Mouse (Mus musculus) heart, postnatal 36 days (tissue): ENCODE measurements around the gene Shisa9. TPM values are rescaled to one million over a fixed set of nuclear protein-coding genes. Genes with fewer than 3 reads are reported as not detected.

Experiments
- DNase-seq, 2 experiments: peaks; one replicate each; pipeline ENCODE4 v3.0.0; 2021 to 2022
- intact Hi-C: fragments of 180-260 bp; cut with DNase I; formaldehyde crosslinking; loops from one replicate; pipeline ENCODE4 v1.15.1; 2025
- total RNA-seq, 2 experiments: library from RNA; stranded (reverse); gene quantifications; 2 replicates each; pipeline ENCODE4 v1.2.3; 2021

Shisa9 gene
- total RNA-seq, 2 experiments from 2014 or later, result not detected

DNA sequence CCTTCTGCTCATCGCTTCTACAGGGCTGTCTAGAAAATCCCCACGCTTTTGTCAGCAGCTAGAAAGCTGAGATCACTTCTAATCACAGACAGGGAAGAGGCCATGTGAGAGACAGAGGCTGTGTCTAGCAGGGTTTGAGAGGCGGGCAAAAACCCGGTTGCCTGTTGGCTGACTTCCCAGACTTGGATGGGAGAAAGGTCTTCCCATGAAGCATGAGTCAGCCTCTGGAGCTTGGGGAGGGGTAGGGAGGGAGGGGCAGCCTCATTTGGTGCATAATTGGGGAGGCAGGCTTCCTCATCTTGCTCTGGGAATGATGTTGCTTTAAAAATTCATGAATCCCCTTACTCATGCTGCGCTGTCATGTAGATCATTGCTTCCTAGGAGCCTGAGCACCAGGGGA lies 57.0 kb downstream of the Shisa9 start:
- intact Hi-C loops, result no loop called here
- peak; percentile 41 to 42 for DNase-seq

DNA sequence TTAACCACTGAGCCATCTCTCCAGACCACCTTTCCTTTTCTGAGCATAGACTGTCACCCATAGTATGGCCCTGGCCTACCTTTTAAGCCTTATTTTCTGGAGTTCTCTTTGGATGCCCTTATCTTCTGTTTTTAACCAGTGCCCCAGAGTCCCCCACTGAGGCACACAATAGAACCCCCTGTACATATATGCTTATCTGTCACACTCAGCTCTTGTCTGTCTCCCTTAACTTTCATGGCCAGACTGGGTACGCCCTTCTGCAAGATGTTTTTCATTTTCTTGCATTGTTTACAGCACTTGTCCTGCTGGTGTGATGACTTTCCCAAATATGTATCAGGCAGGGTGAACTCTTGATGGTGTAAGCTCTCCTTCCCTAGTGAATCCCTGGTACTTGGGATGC lies 68.1 kb downstream of the Shisa9 start:
- intact Hi-C loops, result no loop called here
- DNase-seq, result no peak

DNA sequence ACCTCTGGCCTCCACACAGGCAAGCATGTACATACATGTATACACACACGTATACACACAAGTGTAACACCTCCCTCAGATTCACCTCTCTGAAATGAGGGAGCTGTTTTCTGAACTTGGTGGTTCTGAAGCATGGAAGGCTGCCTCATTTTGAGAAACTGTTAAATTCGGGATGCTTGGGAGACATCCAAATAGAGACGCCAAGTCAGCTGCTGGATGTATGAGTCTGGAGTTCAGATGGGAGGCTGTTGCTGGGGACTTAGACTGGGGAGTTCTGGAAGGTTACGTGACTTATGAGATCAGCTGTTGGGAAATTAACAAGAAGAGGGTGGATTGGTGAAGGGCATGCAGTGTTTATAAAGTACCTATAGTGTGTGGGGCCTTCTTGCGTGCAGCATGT lies 88.7 kb downstream of the Shisa9 start:
- intact Hi-C loops, result no loop called here
- DNase-seq, result no peak

DNA sequence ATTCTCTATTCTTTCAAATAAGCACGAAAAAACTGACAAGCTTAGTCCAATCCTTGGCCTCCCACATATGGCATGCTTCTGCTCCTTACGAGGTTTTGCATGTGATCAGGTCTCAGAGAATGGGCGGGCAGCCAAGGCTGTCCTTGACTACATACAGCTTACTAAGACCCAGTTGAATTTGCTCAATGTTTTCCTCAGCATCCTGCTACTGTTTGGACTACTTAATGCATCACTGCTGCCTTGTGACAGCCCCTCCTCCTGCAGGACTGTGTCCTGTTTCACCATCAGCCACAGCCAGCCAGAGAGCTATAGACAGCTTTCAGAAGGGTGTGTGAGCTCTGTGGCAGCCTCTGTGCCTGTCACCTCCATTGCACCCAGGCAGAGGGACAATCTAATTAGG lies 92.4 kb downstream of the Shisa9 start:
- DNase-seq, result no peak
- intact Hi-C loops, result no loop called here

DNA sequence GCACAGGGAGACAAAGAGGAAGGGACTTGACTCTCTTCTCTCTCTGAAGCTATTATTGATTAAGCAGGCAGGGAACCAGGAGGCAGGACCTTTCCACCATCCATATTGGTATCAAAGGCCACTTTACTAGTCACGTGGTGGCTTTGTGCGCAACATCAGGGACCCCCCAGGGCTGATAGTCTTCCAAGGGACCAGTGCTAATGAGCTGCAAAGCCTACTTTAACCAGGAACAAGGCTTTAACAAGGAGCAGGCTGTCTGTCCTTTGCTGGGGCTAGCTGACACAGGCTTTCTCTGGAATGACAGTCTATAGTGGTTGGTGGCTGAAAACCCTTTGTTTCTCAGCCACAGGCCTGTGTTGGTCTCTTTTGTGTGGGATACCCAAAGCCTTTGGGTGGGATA lies 92.8 kb downstream of the Shisa9 start:
- no peak for DNase-seq
- intact Hi-C loops, result no loop called here

DNA sequence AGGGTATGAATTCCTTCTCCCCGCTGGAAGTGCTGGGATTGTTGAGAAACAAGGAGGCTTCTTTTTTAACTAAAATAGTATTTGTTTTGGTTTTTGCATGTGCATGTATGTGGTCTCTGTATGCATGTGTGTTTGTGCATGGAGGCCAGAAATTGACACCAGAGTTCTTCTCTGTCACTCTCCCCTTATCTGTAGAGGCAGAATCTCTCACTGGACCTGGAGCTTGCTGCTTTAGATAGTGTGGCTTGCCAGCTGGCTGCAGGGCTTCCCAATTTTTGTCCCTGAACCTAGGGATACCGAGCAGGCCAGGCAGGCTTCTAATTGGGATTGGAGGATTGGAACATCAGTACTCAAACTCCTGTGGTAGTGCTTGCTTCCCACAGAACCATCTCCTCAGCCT lies 99.2 kb downstream of the Shisa9 start:
- intact Hi-C loops, result no loop called here
- DNase-seq, result no peak

DNA sequence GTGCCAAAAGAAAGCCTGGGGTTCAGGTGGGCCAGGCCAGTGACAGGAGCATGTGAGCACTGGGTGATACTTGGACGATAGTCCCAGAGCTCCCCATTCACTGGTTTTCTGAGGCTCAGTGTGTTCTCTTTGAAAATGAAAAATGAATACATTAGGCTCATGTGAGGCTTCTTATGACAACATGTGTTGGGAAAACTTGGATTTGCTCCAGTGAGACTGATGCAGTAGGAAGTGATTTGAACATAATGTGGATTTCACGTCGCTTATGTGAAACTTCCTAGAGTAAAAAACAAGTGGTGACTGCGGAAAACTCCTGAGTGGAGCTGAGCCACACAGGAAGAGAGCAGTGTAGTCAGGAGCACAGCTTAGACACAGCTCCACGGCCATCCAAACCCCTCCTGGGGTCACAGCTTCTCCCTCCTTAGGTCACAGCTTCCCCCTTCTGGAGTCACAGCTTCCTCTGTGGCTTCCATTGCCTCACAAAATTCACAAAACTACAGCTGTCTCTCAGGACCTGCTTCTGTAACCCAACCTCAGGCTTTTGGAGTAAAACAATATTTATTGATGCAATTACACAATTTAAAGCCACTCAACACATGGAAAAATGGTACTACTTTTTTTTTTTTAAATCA lies 106.8 kb downstream of the Shisa9 start:
- DNase-seq, result no peak
- intact Hi-C loops, result no loop called here

DNA sequence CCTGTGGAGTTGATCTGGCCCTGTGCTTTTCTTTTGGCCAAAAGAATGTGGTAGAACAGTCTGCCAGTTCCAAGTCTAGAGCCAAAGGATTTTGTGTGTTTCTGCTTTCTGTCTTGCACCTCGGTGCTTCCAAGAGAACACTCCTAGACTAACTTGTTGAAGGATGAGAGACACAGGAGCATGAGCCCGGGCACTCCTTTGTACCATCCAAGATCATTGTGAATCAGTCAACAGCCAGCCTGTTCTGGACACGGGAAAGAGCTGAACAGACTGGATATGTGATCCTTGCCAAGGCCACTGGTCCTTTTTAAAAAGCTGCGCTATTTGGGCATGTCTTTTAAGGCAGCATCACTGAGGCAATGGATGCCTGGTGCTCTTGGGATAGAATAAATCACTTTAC lies 109.3 kb downstream of the Shisa9 start:
- intact Hi-C loops, result no loop called here

DNA sequence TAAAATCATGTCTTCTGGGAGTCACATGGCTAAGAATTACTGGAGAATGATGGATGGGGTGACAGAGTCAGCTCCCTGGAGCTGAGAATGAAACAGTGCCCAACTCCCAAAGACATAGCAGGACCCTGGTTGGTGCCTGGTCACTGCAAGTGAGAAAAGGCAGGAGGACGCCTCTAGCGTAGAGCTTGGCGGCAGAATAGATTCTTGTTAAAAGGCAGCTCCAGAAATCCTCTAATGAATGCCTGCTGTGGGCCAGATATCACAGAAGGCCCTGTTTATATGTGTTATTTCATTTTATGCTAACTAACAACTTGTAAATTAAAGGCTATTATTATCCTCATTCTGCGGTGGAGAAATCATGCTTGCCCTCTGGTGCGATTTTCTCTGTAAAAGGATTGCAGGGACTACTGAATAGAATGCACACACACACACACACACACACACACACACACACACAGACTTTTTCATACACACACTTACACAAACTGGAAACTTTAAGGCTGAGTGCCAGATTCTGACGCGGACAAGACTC lies 110.9 kb downstream of the Shisa9 start:
- no peak for DNase-seq
- intact Hi-C loops, result no loop called here

More for the DNA sequence above, 109.3 kb downstream of the Shisa9 start:
- no peak for DNase-seq

DNA sequence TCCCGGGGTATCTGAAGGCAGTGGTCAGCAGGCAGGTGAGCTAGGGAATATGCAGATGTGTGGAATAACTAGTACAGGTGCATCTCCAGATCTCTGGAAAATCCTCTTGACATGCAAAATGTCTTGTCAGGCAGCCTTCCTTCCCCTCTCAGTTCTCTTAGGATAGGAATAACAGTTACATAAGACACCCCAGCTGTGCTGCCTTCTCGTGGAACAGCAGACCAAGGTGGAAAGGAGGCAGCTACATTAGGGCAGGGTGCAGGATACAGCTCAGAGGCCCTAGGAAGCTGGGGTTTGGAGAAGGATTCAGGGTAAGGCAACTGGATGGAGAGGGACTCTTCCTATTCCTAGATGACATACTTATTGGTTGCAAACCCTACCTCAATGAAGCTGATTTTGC lies 111.5 kb downstream of the Shisa9 start:
- DNase-seq, result no peak
- intact Hi-C loops, result no loop called here

DNA sequence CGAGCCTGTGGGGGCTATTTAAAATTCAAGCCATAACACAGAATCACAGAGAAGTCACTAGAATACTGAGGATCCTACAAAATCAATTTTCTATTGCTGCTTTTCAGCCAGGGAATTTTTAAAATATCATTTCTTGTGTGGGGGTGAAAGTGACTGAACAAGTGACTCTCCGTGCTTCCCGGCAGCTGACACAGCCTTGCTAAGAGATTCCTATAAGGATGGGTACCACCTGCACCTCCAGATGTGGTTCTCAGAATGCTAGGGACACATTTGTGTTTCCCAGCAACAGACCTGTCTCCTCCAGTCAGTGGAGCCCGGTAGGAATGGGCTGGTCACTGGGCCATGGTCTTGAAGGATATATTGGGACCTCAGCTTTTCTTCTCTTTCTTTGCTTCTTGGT lies 124.5 kb downstream of the Shisa9 start:
- intact Hi-C loops, result no loop called here
- DNase-seq, result no peak

DNA sequence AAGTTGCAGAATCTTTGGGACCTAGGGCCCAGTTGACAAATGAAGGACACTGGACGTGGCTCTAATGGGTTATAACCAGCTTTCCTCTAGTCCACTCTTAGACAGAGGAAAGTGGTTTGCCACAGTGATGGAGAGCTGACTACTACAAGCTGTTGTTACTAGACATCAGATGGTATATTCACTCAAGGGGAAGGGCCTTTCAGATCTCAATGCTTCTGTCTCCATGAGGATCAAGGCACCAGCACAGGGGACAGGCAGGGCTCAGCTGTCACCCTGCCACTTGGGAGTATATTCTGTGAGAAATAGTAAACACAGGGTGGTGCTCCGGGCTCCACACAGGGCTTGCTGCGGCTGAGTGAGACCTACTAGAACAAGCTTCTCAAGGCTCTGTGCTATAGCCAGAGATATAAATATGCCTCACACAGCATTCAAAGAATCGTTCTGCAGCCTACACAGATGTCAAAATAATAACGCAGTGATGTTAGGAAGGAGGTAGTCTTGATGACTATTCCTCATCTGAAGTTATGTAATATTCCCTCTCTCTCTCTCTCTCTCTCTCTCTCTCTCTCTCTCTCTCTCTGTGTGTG lies 127.0 kb downstream of the Shisa9 start:
- intact Hi-C loops, result no loop called here
- DNase-seq, result no peak

DNA sequence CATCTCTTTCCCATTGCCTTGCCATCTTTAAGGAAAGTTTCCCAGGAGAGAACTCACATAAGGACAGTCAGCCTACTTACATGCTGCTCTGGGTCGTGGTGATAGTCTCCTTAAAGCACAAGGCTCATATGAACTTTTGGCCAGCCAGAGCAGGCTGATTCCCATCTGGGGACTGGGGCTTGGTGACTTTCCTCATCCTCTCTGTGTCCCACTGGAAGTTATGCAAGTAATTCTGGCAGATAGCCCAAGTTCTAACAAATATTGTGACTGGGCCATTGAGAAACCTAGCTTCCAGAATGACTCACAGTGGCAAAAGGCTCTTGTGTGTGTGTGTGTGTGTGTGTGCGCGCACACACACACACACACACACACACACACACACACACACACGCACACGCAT lies 130.5 kb downstream of the Shisa9 start:
- intact Hi-C loops, result no loop called here
- peak; percentile 17 to 18 for DNase-seq

DNA sequence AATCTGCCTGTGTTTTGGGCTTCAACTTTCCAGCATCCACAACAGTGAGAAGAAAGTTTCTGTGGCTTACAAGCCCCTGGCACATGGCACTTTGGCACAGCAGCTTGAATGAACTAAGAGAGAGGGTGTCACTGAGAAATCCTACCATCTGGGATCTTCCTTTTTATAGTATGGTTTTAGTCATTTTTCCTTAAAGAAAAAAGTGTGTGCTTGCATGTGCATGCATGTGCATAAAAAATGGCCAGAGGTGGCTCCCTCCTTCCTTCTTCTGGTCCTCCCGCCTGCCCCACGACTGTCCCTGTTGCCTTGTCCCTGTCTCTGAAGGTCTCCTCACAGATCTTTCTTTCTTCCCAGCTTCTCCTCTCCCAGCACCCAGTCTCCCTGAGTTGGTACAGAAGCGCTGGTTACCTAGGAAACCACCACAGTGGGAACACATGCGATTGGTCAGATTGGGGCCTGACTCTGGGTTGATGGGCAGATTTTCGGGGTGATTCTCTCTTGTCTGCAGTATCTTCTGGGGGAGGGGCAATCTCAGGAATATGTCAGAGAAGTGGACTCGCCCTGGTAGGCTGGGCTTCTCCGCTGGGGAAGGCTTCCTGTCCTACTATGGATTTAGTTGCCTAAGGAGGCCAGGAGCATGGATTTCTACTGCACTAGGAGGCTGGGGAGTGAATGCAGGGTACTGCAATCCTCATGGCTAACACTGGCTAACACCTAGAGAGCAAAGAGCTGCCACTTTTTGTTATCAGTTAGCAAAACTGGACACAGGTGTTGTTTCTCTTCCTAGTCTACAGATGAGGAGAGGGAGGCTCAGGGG lies 131.3 kb downstream of the Shisa9 start:
- no peak for DNase-seq
- intact Hi-C loops, result no loop called here

DNA sequence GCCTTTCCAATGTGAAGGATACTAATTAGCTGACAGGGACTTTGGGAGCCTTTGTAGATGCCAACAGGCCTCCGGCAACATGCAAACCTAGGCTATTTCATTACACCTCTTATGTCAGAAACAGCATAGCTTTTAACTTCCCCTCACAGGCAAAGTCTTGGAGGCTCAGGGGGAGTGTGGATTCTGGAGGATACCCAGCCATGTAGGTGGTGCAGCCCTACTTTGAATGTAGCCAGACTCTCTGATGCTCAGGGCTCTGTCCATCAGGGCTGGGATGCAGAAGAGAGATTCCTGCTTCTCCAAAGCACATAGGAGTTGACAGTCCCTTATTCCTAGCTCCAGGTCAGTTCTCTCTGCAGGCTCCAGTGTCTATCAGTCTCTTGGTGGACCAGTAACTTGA lies 133.0 kb downstream of the Shisa9 start:
- intact Hi-C loops, result no loop called here
- no peak for DNase-seq

DNA sequence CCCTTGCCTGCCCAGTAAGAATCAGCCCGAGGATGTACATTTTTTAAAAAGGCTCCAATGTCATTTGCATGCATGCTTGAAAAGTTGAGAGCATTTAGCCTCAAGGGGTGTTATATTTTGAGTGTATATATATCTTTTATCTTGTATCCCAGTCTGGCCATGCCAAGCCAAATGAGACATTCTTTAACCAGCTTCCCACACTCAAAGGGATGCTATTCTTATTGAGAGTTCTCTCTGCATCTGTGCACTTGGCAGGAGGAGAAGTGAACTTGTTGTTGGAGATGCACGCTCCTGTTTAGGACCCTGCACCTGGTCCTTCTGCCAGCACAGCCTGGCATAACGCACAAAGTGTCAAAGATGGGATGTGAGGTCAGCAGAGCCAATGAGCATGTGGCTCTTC lies 135.6 kb downstream of the Shisa9 start:
- intact Hi-C loops, result no loop called here
- DNase-seq, result no peak

DNA sequence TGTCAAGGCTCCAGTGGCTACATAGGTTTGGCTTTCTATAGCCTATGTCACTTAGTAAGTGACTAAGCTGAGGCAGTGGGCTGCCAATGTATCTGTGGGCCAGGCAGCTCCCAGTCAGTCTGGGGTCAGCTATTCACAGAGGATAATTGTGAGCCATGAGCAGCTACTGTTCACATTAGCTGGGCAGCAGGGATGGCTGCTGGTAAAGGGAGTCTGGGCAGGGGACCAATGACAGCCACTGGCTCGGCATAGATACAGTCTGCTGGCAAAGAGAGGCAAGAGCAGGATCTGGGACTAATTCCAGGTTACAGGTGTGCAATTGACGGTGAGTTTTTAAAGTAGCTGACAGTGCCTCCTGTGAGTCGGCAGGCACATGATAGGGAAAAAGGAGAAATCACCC lies 145.9 kb downstream of the Shisa9 start:
- intact Hi-C loops, result no loop called here
- DNase-seq, result no peak

DNA sequence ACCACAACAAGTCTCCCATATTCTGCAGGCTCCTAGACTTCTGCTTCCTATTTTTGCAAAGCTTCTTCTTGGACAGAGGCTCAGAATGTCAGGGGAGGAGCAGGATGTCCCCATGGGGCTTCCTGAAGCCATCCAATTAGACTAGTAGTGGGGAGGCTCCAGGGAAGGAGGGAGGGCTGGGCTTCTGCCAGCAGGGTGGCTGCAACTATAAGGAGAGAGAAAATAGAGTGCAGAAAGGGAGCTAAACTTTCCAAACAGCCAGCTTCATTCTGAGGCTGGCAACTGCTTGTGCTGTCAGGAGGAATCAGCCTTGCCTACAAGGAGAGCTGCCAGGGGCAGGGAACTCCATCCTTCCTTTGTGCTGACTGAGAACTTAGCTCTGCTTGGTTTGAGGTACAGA lies 162.8 kb downstream of the Shisa9 start:
- peak; percentile 5 to 8 for DNase-seq
- intact Hi-C loops, result no loop called here

DNA sequence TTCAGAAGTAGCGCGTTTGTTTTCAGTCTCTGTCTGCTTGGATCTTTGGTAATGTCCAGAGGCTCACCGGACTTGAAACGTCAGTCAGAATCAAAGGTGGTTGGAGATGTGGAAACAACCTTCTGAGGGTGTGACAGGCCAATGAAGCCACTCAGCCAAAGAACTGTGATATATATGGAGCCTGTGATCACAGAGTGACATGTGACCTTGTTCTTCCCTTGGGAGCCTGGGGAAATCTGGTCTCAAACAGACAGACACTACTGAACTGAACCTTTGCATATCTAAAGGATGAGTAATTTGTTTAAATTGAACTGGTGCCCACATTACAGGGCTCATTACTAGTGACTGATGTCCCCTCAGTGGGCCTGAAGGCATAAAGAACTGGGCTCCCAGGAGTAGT lies 168.1 kb downstream of the Shisa9 start:
- intact Hi-C loops, result no loop called here
- DNase-seq, result no peak

DNA sequence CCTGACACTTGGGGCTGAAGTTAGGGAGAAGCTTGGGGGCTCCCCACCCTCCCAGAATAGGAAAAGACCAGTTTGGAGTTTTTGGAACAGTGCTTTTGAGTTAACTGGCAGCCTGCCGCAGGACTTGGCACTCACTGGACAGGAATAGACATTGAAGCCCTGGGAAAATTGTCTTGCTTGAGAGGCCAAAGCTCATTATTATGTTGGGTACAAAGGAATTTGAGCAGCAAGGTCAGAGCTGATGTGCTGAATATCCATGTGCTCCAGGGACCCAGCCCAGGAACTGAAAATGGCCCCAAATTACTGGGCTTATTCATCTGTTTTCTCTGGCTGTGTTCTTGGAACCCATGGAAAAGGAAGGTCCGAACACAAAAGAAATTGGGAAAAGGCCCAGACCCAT lies 170.6 kb downstream of the Shisa9 start:
- DNase-seq, result peak; percentile 1 to 9

DNA sequence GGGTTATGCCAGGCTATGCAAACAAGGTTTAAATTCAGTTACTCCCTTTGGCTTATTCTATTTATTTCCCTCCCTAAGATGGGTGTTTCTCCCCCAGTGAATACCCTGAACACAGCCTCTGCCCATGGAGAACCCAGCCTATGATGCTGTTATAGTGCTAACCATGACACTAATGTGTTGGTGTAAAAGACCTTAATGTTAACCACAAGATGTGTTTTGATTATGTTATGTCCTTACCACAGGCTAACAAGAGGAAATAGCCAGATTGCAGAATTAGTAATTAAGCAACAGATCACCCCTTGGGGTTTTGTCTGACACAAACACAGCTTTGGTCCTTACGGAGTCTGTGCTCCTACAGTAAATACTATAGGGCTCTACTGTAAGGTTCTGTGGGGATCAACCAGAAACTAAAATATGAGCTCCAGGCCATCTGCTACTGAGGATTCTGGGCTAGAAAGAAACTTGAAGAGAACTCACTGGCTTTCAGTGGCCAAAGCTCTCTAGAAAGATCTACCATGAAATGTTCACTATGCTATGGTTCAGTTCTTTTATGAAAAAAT lies 189.6 kb downstream of the Shisa9 start:
- DNase-seq, result no peak
- intact Hi-C loops, result no loop called here

More for the DNA sequence above, 170.6 kb downstream of the Shisa9 start:
- intact Hi-C loops, result no loop called here

DNA sequence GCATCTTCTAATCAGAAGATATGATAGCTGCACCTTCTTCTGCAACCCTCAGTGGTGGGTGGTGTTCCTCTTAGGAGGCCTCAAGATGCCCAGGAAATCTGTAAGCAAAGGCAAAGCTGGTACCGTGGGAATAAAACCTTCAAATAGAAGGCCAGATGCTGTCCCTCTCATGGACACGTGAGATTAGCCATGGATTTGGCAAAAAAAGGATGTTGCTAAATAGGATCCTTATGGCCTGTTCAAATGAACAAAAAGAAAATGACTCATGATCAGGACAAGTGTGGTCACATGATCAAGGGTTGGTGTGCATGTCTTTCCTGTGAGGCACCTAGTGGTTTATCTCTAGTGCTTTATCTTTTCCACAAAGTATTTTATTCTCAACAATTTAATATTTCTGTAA lies 194.1 kb downstream of the Shisa9 start:
- no peak for DNase-seq
- intact Hi-C loops, result no loop called here
